Mouse (Mus musculus) liver, embryonic 14.5 days (tissue): ENCODE measurements at regions not wholly inside any gene's neighbourhood (a gene's known extent, or its start where the extent isn't known, plus 50 kb on each side); places are given as distances from the start of the nearest gene placed in this dataset.

ENCODE experiments used
- ATAC-seq: fragments of 200-750 bp; cut with Nextera tagmentation; 2 replicates; pipeline ENCODE4 v1.8.0; 2017; ENCODE audit warnings: moderate number of reproducible peaks, mild to moderate bottlenecking, moderate library complexity; ENCODE audit not compliant: insufficient read depth
- DNase-seq, 3 experiments: peaks; one replicate each; pipeline ENCODE4 v3.0.0-alpha.2; 2012 to 2013; ENCODE audit warnings: low read depth in 3 of 3, low spot score in 3 of 3
- H3K27ac ChIP-seq: fragments of 300-500 bp; sonication (generic); 2 replicates; pipeline ENCODE4 v1.5.1; 2014; ENCODE audit warnings: moderate library complexity, mild to moderate bottlenecking, control low read depth, inconsistent platforms
- H3K27me3 ChIP-seq: fragments of 300-500 bp; sonication (generic); 2 replicates; pipeline ENCODE4 v1.6.1; 2014; ENCODE audit warnings: mild to moderate bottlenecking, low read length, moderate library complexity; ENCODE audit not compliant: control insufficient read depth, insufficient read depth
- H3K36me3 ChIP-seq: fragments of 300-500 bp; sonication (generic); replicated peaks from 2 replicates; pipeline ENCODE4 v1.6.1; 2014; ENCODE audit warnings: low read depth; ENCODE audit not compliant: control insufficient read depth, insufficient read depth
- H3K4me1 ChIP-seq, 2 experiments: fragments of 200-500 bp in 1 of 2; fragments of 300-500 bp in 1 of 2; sonication (generic) in 1 of 2; replicated peaks; 2 replicates each; pipeline ENCODE4 v1.6.1; 2012 to 2014; ENCODE audit warnings: antibody characterized with exemption in 1 of 2, inconsistent platforms in 1 of 2, low read length in 1 of 2; ENCODE audit not compliant: control insufficient read depth in 2 of 2, insufficient read depth in 2 of 2
- H3K4me2 ChIP-seq: fragments of 300-500 bp; sonication (generic); 2 replicates; pipeline ENCODE4 v1.6.1; 2014; ENCODE audit warnings: low read depth, mild to moderate bottlenecking, control low read depth, moderate library complexity
- H3K4me3 ChIP-seq, 2 experiments: fragments of 200-500 bp in 1 of 2; fragments of 300-500 bp in 1 of 2; sonication (generic) in 1 of 2; 2 replicates each; pipeline ENCODE4 v1.5.1; 2012 to 2014; ENCODE audit warnings: low read depth in 2 of 2, low read length in 2 of 2, mild to moderate bottlenecking in 2 of 2, control low read depth in 1 of 2, inconsistent platforms in 1 of 2, moderate library complexity in 1 of 2; ENCODE audit not compliant: insufficient read depth in 1 of 2
- H3K9ac ChIP-seq: fragments of 300-500 bp; sonication (generic); replicated peaks from 2 replicates; pipeline ENCODE4 v1.6.1; 2014; ENCODE audit warnings: mild to moderate bottlenecking, control low read depth, moderate library complexity
- H3K9me3 ChIP-seq: fragments of 300-500 bp; sonication (generic); 2 replicates; pipeline ENCODE4 v1.6.1; 2016; ENCODE audit warnings: low read length, mixed read lengths; ENCODE audit not compliant: control insufficient read depth
- CTCF ChIP-seq: IDR thresholded peaks from 2 replicates; pipeline ENCODE4 v1.5.1; 2016; ENCODE audit warnings: antibody characterized with exemption, low read depth, control low read depth
- EP300 ChIP-seq: IDR thresholded peaks from 2 replicates; pipeline ENCODE4 v1.6.1; 2016; ENCODE audit warnings: antibody characterized with exemption, low read depth
- WGBS: fragments of 180-500 bp; shearing (Covaris S2); extraction: QIAGEN DNeasy Blood & Tissue Kit; methylation state at CpG from one replicate; pipeline ENCODE4 v1.1.7; 2014; ENCODE audit not compliant: insufficient replicate concordance; 5-methylcytosine and 5-hydroxymethylcytosine counted together

GRCm38 (mm10) chr2:106522961-106523360 lies 170.1 kb upstream of the Mpped2 start:
- TF ChIP-seq CTCF = no peak
- no peak for TF ChIP-seq EP300
- Histone ChIP-seq H3K4me2 (no peak overlapping the region), H3K9me3 (no peaks in the 10 kb centered on the region), H3K27ac (no peak overlapping the region), H3K27me3 (no peaks in the 10 kb centered on the region), H3K4me3 (no peak overlapping the region), H3K9ac (no peak overlapping the region), H3K36me3 (no peaks in the 10 kb centered on the region), H3K4me1 (no peaks in the 10 kb centered on the region)
- no peak for DNase-seq
- WGBS = 73% methylated on average over 3 of the region's 3 CpGs
- no peak for ATAC-seq

GRCm38 (mm10) chr2:106527008-106527407 lies 166.1 kb upstream of the Mpped2 start:
- no peaks in the 10 kb centered on the region for H3K9me3 ChIP-seq
- no peaks in the 10 kb centered on the region for H3K4me1 ChIP-seq
- DNase-seq (no peak), ATAC-seq (no peak)
- no peak overlapping the region for H3K27ac ChIP-seq
- H3K4me3 ChIP-seq = no peak overlapping the region
- no peaks in the 10 kb centered on the region for H3K36me3 ChIP-seq
- no peak overlapping the region for H3K9ac ChIP-seq
- TF ChIP-seq EP300 (no peak), CTCF (no peak)
- 34% methylated on average over 2 of the region's 2 CpGs for WGBS
- H3K27me3 ChIP-seq = no peaks in the 10 kb centered on the region
- H3K4me2 ChIP-seq = no peak overlapping the region

GRCm38 (mm10) chr2:106529247-106529646 lies 163.8 kb upstream of the Mpped2 start:
- TF ChIP-seq EP300 (no peak), CTCF (no peak)
- Histone ChIP-seq H3K27me3 (no peaks in the 10 kb centered on the region), H3K9me3 (no peaks in the 10 kb centered on the region), H3K27ac (no peak overlapping the region), H3K9ac (no peak overlapping the region), H3K4me1 (no peaks in the 10 kb centered on the region), H3K36me3 (no peaks in the 10 kb centered on the region), H3K4me2 (no peak overlapping the region), H3K4me3 (no peak overlapping the region)
- 66% methylated on average over 5 of the region's 5 CpGs for WGBS
- ATAC-seq (no peak), DNase-seq (no peak)

- Histone ChIP-seq H3K9me3 (no peaks in the 10 kb centered on the region), H3K4me2 (no peak overlapping the region), H3K4me1 (no peaks in the 10 kb centered on the region), H3K27me3 (no peaks in the 10 kb centered on the region), H3K4me3 (no peak overlapping the region), H3K36me3 (no peaks in the 10 kb centered on the region), H3K9ac (no peak overlapping the region), H3K27ac (no peak overlapping the region)
- WGBS = 38% methylated on average over 2 of the region's 2 CpGs
- DNase-seq (no peak), ATAC-seq (no peak)
- TF ChIP-seq EP300 (no peak), CTCF (no peak)
These were observed 163.3 kb upstream of the Mpped2 start for GRCm38 (mm10) chr2:106529746-106530145.

- H3K36me3 ChIP-seq = no peaks in the 10 kb centered on the region
- ATAC-seq = no peak
- no peak overlapping the region for H3K9ac ChIP-seq
- no peaks in the 10 kb centered on the region for H3K9me3 ChIP-seq
- no peak overlapping the region for H3K27ac ChIP-seq
- H3K4me3 ChIP-seq = no peak overlapping the region
- DNase-seq = no peak
- WGBS = 55% methylated on average over 4 of the region's 4 CpGs
- H3K4me1 ChIP-seq = no peaks in the 10 kb centered on the region
- H3K4me2 ChIP-seq = no peak overlapping the region
- H3K27me3 ChIP-seq = no peaks in the 10 kb centered on the region
- TF ChIP-seq CTCF (no peak), EP300 (no peak)
These were observed 154.7 kb upstream of the Mpped2 start for GRCm38 (mm10) chr2:106538329-106538728.
